In the genomic region with DNA sequence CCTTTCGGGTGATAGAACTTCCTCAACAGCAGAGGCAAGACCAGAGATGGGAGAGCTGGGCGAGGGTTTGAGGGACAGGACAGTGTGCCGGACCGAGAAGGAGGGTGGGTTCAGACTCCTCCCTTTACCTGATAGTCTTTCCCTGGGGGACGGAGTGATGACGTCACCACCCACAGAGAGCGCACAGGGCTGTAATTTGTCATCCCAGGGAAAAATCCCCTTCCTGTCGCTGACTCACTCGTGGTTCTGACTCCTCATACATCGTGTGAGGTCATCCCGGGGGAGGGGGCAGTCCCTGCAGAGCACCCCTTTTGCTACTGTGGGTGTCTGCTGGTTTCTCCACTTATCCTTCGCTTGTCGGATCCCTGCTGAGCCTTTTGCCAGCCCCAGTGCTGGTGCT, we compare ENCODE assay signal across 12 mouse cellular contexts.
DNase-seq lines count a peak whose midpoint lies in the region; ATAC-seq lines count a peak whose summit lies in the region.
"Had no signal": no experiment of that assay in that cellular context is flagged by ENCODE, and none has a peak within 500 bp of the region (broad histone marks: within the 10 kb centered on the region; RNA-seq: fewer than 3 reads in every experiment).

No protein-coding gene starts in this region.

- H3K9ac ChIP-seq in hindbrain, embryonic 13.5 days, result no peak overlapping the region
- H3K9ac ChIP-seq in hindbrain, embryonic 12.5 days, result no peak overlapping the region
- no peak overlapping the region for H3K9ac ChIP-seq in intestine, embryonic 15.5 days
- H3K9ac ChIP-seq: midbrain, embryonic 12.5 days had no signal

- H3K9me3 ChIP-seq in hindbrain, embryonic 13.5 days, result no peaks in the 10 kb centered on the region
- no peaks in the 10 kb centered on the region for H3K9me3 ChIP-seq in hindbrain, embryonic 12.5 days (replicated peaks)
- H3K9me3 ChIP-seq in intestine, embryonic 15.5 days, result no peaks in the 10 kb centered on the region
- H3K9me3 ChIP-seq: midbrain, embryonic 12.5 days had no signal

- ATAC-seq in hindbrain, embryonic 13.5 days (ENCODE audit: low FRiP score), result peak; percentile 39; the same call in 1 of the 2 replicates
- ATAC-seq in hindbrain, embryonic 12.5 days (ENCODE audit: low FRiP score), result no peak
- peak; percentile 39; the same call in 1 of the 2 replicates for ATAC-seq in intestine, embryonic 15.5 days

- no peaks in the 10 kb centered on the region for H3K36me3 ChIP-seq in hindbrain, embryonic 13.5 days
- H3K36me3 ChIP-seq in hindbrain, embryonic 12.5 days, result no peaks in the 10 kb centered on the region
- H3K36me3 ChIP-seq in intestine, embryonic 15.5 days, result no peaks in the 10 kb centered on the region
- H3K36me3 ChIP-seq: midbrain, embryonic 12.5 days had no signal

- no peak overlapping the region for H3K4me2 ChIP-seq in hindbrain, embryonic 13.5 days
- H3K4me2 ChIP-seq in hindbrain, embryonic 12.5 days (replicated peaks), result no peak overlapping the region
- H3K4me2 ChIP-seq in intestine, embryonic 15.5 days (replicated peaks), result no peak overlapping the region
- H3K4me2 ChIP-seq: liver, embryonic 11.5 days; midbrain, embryonic 12.5 days had no signal

- H3K27me3 ChIP-seq in hindbrain, embryonic 13.5 days, result no peaks in the 10 kb centered on the region
- no peaks in the 10 kb centered on the region for H3K27me3 ChIP-seq in hindbrain, embryonic 12.5 days
- no peaks in the 10 kb centered on the region for H3K27me3 ChIP-seq in intestine, embryonic 15.5 days (replicated peaks)
- H3K27me3 ChIP-seq: midbrain, embryonic 12.5 days had no signal

- no peaks in the 10 kb centered on the region; the same call in 1 of the 2 replicates for H3K4me1 ChIP-seq in hindbrain, embryonic 13.5 days (replicated peaks)
- no peaks in the 10 kb centered on the region for H3K4me1 ChIP-seq in hindbrain, embryonic 12.5 days
- H3K4me1 ChIP-seq in intestine, embryonic 15.5 days (replicated peaks), result peaks cover 2% of the 10 kb centered on the region; the same call in 1 of the 2 replicates
- H3K4me1 ChIP-seq: midbrain, embryonic 12.5 days had no signal

- WGBS in hindbrain, embryonic 13.5 days, result 61% methylated on average over 13 of the region's 13 CpGs
- WGBS in hindbrain, embryonic 12.5 days, result 62% methylated on average over 13 of the region's 13 CpGs
- WGBS in intestine, embryonic 15.5 days, result 49% methylated on average over 13 of the region's 13 CpGs

- H3K4me3 ChIP-seq in hindbrain, embryonic 13.5 days, result no peak overlapping the region
- H3K4me3 ChIP-seq in hindbrain, embryonic 12.5 days, result no peak overlapping the region
- no peak overlapping the region for H3K4me3 ChIP-seq in intestine, embryonic 15.5 days (replicated peaks)
- H3K4me3 ChIP-seq: midbrain, embryonic 12.5 days had no signal

- DNase-seq in 416B (ENCODE audit: low read depth), result peak; percentile 21
- DNase-seq in Muller cell, postnatal 12 days (ENCODE audit: inconsistent ontology term), result peak; percentile 46
- DNase-seq in MN1 (ENCODE audit: low spot score), result no peak
- no peak for DNase-seq in cerebellum, adult 11-12 months
- DNase-seq: layer of hippocampus, adult 9-11 months; retina, postnatal 1 day; thymus, postnatal 36 days had no signal

- no peak overlapping the region for H3K27ac ChIP-seq in hindbrain, embryonic 13.5 days
- no peak overlapping the region for H3K27ac ChIP-seq in hindbrain, embryonic 12.5 days
- no peak overlapping the region for H3K27ac ChIP-seq in intestine, embryonic 15.5 days
- H3K27ac ChIP-seq: midbrain, embryonic 12.5 days had no signal

Comparison
In these comparisons a context has a peak if more than half of its experiments do, and no peak if none do; other contexts are left out.
1. DNase-seq: peak in 416B (single experiment) and Muller cell, postnatal 12 days (single experiment); none in MN1 (single experiment) and cerebellum, adult 11-12 months (single experiment).